Mouse (Mus musculus) heart, embryonic 11.5 days (tissue): Measurements from ENCODE around the gene Emc8. TPM values are rescaled to one million over a fixed set of nuclear protein-coding genes. Genes with fewer than 3 reads are reported as not detected.

Source experiments
- ATAC-seq: fragments of 200-750 bp; cut with Nextera tagmentation; replicated peaks from 2 replicates; pipeline ENCODE4 v1.8.0; 2017; ENCODE audit warnings: moderate library complexity; ENCODE audit not compliant: insufficient number of reproducible peaks, low FRiP score, low TSS enrichment
- H3K27ac ChIP-seq: fragments of 300-500 bp; sonication (generic); 2 replicates; pipeline ENCODE4 v1.5.1; 2014; ENCODE audit warnings: mild to moderate bottlenecking, low read depth, low read length
- H3K27me3 ChIP-seq: fragments of 300-500 bp; sonication (generic); 2 replicates; pipeline ENCODE4 v1.6.1; 2014; ENCODE audit warnings: mild to moderate bottlenecking, low read length, mixed read lengths; ENCODE audit not compliant: control insufficient read depth, insufficient read depth
- H3K36me3 ChIP-seq: fragments of 300-500 bp; sonication (generic); 2 replicates; pipeline ENCODE4 v1.6.1; 2014; ENCODE audit warnings: mild to moderate bottlenecking, low read length, moderate library complexity, mixed read lengths; ENCODE audit not compliant: control insufficient read depth, insufficient read depth
- H3K4me1 ChIP-seq: fragments of 300-500 bp; sonication (generic); 2 replicates; pipeline ENCODE4 v1.6.1; 2014; ENCODE audit warnings: low read length; ENCODE audit not compliant: control insufficient read depth, insufficient read depth
- H3K4me2 ChIP-seq: fragments of 300-500 bp; sonication (generic); 2 replicates; pipeline ENCODE4 v1.6.1; 2014; ENCODE audit warnings: mild to moderate bottlenecking, moderate library complexity
- H3K4me3 ChIP-seq: fragments of 300-500 bp; sonication (generic); 2 replicates; pipeline ENCODE4 v1.5.1; 2014; ENCODE audit warnings: low read depth, low read length
- H3K9ac ChIP-seq: fragments of 300-500 bp; sonication (generic); 2 replicates; pipeline ENCODE4 v1.6.1; 2014; ENCODE audit warnings: mild to moderate bottlenecking, low read depth, low read length, moderate library complexity
- H3K9me3 ChIP-seq: fragments of 300-500 bp; sonication (generic); replicated peaks from 2 replicates; pipeline ENCODE4 v1.6.1; 2016; ENCODE audit warnings: low read length; ENCODE audit not compliant: control insufficient read depth
- WGBS: fragments of 180-500 bp; shearing (Covaris S2); extraction: QIAGEN DNeasy Blood & Tissue Kit; methylation state at CpG from one replicate; pipeline ENCODE4 v1.1.7; 2014; ENCODE audit not compliant: insufficient replicate concordance; 5-methylcytosine and 5-hydroxymethylcytosine counted together
- polyA plus RNA-seq: library from polyadenylated mRNA; unstranded; fragments of >200 nt; fragmentation: Nextera tagmentation; extraction: Ambion mirVana; gene quantifications from 2 replicates; pipeline ENCODE4 v1.2.1, GENCODE M21; 2014

The Emc8 gene
- polyA plus RNA-seq: 202 and 221 TPM in 2 replicates

GRCm38 (mm10) chr8:120668374-120668905 lies at the start of gene Emc8:
TSS of gene Emc8 (minus strand) at chr8:120668573.
- peak within 1 kb of the TSS; percentile 88 for H3K4me3 ChIP-seq
- no peaks in the 10 kb centered on the region for H3K27me3 ChIP-seq
- WGBS: under 1% methylated on average over 48 of the region's 51 CpGs
- H3K27ac ChIP-seq: peak within 1 kb of the TSS; percentile 86
- no peak for ATAC-seq
- no peaks in the 10 kb centered on the region for H3K9me3 ChIP-seq
- H3K36me3 ChIP-seq: peaks cover 28% of the 10 kb centered on the region
- H3K4me2 ChIP-seq: peak within 1 kb of the TSS; percentile 92
- H3K4me1 ChIP-seq: peaks cover 35% of the 10 kb centered on the region
- peak within 1 kb of the TSS; percentile 93 for H3K9ac ChIP-seq

- Histone ChIP-seq H3K27ac (no peak overlapping the region), H3K4me2 (no peak overlapping the region), H3K9ac (no peak overlapping the region), H3K4me1 (no peaks in the 10 kb centered on the region), H3K27me3 (0 out of 2 replicates have a peak, but pooled peaks cover 3% of the 10 kb centered on the region), H3K4me3 (no peak overlapping the region), H3K9me3 (no peaks in the 10 kb centered on the region), H3K36me3 (no peaks in the 10 kb centered on the region)
- no peak for ATAC-seq
- 68% methylated on average over 15 of the region's 15 CpGs for WGBS
Measured at GRCm38 (mm10) chr8:120715996-120716680, 47.8 kb upstream of the Emc8 start.

GRCm38 (mm10) chr8:120715200-120715599 lies 46.8 kb upstream of the Emc8 start:
- Histone ChIP-seq H3K27ac (no peak overlapping the region), H3K27me3 (no peaks in the 10 kb centered on the region), H3K9ac (no peak overlapping the region), H3K4me2 (no peak overlapping the region), H3K36me3 (no peaks in the 10 kb centered on the region), H3K4me1 (no peaks in the 10 kb centered on the region), H3K9me3 (no peaks in the 10 kb centered on the region), H3K4me3 (no peak overlapping the region)
- WGBS: 67% methylated on average over 6 of the region's 6 CpGs
- no peak for ATAC-seq

DNA sequence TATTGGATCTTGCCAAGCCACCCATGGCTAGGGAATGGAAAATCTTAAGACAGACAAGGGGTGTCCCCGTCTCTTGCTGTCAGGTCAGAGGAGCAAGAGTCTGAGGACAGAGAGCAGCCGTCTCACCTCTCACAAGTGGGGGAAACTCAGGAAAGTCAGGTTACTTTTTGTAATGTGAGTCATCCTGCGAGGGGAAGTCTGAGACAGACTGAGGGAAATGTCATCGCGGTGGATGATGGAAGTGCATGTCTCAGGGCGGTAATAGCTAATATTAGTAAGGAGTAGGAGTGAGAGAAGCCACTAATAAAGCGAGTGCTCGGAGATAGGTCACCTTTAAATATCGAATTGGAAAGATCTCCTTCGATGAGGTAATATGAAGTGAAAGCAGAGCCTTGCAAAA lies 40.8 kb upstream of the Emc8 start:
- no peaks in the 10 kb centered on the region for H3K4me1 ChIP-seq
- WGBS: 74% methylated on average over 10 of the region's 10 CpGs

DNA sequence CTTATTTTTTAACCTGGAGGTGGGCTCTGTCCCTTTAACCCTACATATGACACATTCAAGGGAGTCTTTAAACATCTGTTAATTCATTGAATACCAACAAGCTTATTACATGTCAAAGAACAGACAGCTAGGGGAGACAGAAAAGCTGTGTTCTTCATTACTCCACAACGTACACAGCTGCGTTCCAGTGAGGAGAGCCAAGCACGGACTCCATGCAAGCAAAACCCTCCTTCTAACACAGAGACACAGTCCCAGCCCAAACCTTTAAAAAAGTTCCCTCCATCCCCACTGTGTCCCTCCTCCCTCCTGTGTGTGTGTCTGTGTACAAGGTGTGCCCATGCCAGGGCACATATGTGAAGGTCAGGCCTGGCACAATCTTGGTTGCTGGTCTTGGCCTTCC lies 37.8 kb upstream of the Emc8 start:
- no peak overlapping the region for H3K4me2 ChIP-seq
- WGBS: 85% methylated on average over 3 of the region's 3 CpGs
- no peaks in the 10 kb centered on the region for H3K4me1 ChIP-seq

More for the DNA sequence above, 40.8 kb upstream of the Emc8 start:
- Histone ChIP-seq H3K36me3 (no peaks in the 10 kb centered on the region), H3K9me3 (no peaks in the 10 kb centered on the region), H3K27me3 (no peaks in the 10 kb centered on the region), H3K9ac (no peak overlapping the region), H3K4me3 (no peak overlapping the region), H3K4me2 (no peak overlapping the region), H3K27ac (no peak overlapping the region)
- no peak for ATAC-seq

DNA sequence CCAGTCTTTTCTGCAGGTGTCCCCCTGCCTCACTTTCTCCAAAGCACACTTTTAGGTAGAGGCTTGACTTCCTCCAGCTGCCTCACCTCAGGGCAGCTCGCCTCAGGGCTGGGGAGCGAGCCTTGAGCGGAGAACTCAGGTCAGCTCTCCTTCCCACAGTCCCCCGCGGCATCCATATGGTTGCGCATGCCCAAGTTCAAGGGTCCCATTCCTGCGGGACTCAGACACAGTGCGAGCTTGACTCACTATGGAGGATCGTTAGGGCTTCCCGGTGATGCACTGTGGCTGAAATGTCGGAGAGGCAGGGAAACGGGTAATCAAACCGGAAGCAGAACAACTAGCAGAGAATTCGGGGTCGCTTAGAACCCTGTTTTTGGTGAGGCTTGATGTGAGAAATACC lies 36.8 kb upstream of the Emc8 start:
- WGBS: 81% methylated on average over 15 of the region's 15 CpGs
- Histone ChIP-seq H3K4me2 (no peak overlapping the region), H3K27ac (no peak overlapping the region), H3K4me1 (no peaks in the 10 kb centered on the region), H3K27me3 (no peaks in the 10 kb centered on the region), H3K9me3 (no peaks in the 10 kb centered on the region), H3K9ac (no peak overlapping the region; the same call in 1 of the 2 replicates), H3K4me3 (no peak overlapping the region), H3K36me3 (no peaks in the 10 kb centered on the region)
- ATAC-seq: no peak

More for the DNA sequence above, 37.8 kb upstream of the Emc8 start:
- H3K4me3 ChIP-seq: no peak overlapping the region
- H3K9me3 ChIP-seq: no peaks in the 10 kb centered on the region
- no peak overlapping the region for H3K9ac ChIP-seq
- no peak overlapping the region for H3K27ac ChIP-seq
- no peaks in the 10 kb centered on the region for H3K36me3 ChIP-seq
- no peaks in the 10 kb centered on the region for H3K27me3 ChIP-seq
- no peak for ATAC-seq

DNA sequence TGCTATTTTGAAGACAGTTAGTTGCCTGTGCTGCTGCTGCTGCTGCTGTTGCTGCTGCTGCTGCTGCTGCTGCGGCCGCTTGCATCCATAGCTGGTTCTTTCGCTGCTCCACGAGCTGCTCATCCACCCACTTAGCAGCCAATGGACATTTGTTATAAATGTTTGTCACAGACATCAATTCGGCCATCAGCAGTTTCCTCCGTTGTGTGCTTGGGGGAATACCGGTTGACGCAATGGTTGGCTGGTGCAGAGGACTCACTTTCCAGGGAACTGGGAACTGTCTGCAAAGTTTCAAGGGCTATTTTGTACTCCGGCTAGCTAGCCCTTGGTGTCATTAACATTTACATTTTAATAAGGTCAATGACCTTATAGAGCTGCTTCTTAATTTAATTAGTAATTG lies 35.8 kb upstream of the Emc8 start:
- 73% methylated on average over 9 of the region's 9 CpGs for WGBS
- no peak overlapping the region for H3K4me2 ChIP-seq
- H3K36me3 ChIP-seq: no peaks in the 10 kb centered on the region
- no peaks in the 10 kb centered on the region for H3K4me1 ChIP-seq
- no peak overlapping the region for H3K9ac ChIP-seq
- H3K27me3 ChIP-seq: no peaks in the 10 kb centered on the region
- no peak overlapping the region for H3K4me3 ChIP-seq
- no peak overlapping the region for H3K27ac ChIP-seq
- no peak for ATAC-seq
- no peaks in the 10 kb centered on the region for H3K9me3 ChIP-seq

DNA sequence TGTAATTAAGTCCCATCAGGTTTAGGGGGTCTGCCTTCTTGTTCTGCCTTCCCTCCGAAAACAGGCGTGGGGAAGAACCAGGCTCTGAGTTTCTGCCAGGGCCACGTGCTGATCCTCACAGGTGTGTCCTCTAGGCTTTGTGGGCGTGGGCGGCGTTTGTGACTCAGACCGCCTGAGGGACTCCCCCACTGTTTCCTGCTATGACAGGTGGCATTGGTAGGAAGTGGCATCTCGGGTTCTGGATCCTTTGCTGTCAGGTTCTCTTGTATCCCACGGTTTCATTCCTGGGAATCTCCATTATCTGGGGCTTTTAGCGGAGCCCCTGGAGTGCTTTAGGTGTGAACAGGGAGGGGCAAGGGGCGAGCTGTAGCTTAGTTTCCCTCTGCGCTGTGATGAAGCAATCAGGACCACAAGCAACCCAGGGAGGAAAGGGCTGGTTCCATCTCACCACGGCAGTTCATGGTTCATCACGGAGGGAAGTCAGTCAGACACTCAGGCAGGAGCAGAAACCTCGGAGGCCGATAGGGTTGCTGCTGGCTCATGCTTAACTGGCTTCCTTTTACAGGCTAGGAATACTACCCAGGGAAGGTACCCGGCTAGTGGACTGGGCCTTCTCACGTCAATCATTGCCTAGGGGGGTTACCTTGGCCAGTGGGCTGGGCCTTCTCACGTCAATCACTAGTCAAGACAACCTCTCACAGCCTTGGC lies 33.5 kb upstream of the Emc8 start:
- Histone ChIP-seq H3K9ac (no peak overlapping the region), H3K4me2 (no peak overlapping the region), H3K9me3 (no peaks in the 10 kb centered on the region), H3K4me3 (no peak overlapping the region), H3K27me3 (no peaks in the 10 kb centered on the region), H3K27ac (no peak overlapping the region), H3K4me1 (peaks cover 5% of the 10 kb centered on the region; the same call in 1 of the 2 replicates), H3K36me3 (no peaks in the 10 kb centered on the region)
- WGBS: 48% methylated on average over 19 of the region's 19 CpGs
- ATAC-seq: no peak
